Mouse (Mus musculus): Measurements from ENCODE around the gene Usp5. TPM values are rescaled to one million over a fixed set of nuclear protein-coding genes. Genes with fewer than 3 reads are reported as not detected.
"Not testable (repeated sequence)": the region's sequence is repeated elsewhere in the genome, so short reads cannot be mapped to it uniquely, and the experiment has no call there.

Gene Usp5
- polyA plus RNA-seq, 1 experiment from 2014 or later, result 199 TPM

DNA sequence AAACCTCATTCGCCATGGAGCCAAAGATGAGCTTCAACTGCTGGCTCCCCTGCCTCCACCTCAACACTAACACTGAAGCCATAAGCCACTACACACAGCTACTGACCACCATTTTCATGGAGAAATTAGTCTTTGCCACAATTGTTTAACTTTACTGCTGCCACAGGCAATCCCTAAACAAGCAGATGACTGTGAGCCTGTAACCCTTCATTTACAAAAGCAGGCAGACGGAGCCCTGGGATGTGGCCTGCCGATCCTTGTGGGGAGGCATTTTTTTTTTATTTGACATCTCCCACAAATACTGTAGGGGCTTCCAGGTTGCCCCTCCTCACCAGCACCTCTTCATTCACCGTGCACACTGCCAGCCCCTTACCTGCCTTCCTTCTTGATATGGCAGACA is 12.7 kb downstream of the Usp5 start:
- Histone ChIP-seq H3K36me3 (peaks cover 65% of the 10 kb centered on the region), H3K4me3 (replicated peaks) (no peak overlapping the region), H3K4me1 (peaks cover 29% of the 10 kb centered on the region), H3K9me3 (replicated peaks) (no peaks in the 10 kb centered on the region), H3K9ac (replicated peaks) (no peak overlapping the region), H3K27me3 (replicated peaks) (no peaks in the 10 kb centered on the region), H3K4me2 (no peak overlapping the region), H3K27ac (replicated peaks) (no peak overlapping the region)
- no peak for ATAC-seq (ENCODE audit: low FRiP score)
- 95% methylated on average over 4 of the region's 4 CpGs for WGBS

DNA sequence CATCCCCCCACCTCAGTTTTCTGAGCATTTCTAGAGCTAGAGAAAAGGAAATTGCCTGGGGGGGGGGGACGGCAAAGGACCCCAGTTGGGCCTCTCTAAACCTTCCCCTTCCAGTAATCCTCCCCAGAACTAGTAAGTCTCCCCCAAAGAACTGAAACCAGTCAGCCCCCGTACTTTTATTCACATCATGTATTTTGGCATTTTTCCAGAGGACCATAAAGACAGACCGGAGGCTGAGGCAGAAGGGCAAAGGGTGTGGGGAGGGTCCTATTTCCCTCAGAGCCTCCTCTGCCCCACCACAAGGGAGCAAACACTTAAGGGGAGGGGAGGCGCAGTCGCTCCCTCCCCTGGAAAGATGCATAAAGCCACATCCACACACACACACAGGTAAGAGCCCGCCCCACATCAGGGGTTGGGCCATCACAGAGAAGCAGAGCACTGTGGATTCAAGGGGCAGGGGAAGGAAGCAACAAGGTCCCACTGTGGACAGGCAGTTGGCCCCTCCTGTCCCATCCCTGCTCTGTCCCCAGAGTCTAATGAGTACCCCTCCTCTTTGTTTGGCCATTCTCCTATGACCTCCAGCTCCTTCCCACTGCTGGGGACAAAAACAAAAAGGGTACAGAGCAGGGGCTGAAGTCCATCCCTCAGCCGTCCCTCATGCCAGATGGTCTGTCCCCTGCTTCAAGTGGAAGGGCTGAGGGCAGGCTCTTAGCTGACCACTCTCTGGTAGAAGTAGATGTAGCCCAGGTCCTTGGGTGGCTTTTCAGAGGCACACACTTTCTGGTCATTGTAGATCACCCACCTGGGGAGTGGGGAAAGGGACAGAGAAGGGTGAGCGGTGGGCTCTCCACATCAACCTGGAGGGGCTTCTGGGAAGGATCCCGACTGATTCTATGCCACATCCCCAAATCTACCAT is 14.2 kb downstream of the Usp5 start:
- H3K9me3 ChIP-seq (replicated peaks), result no peaks in the 10 kb centered on the region
- H3K9ac ChIP-seq (replicated peaks), result no peak overlapping the region
- peak overlapping the region; percentile 89; the same call in 1 of the 2 replicates for H3K27ac ChIP-seq (replicated peaks)
- 65% methylated on average over 8 of the region's 9 CpGs for WGBS
- peaks cover 60% of the 10 kb centered on the region for H3K36me3 ChIP-seq
- no peak overlapping the region for H3K4me3 ChIP-seq (replicated peaks)
- ATAC-seq (ENCODE audit: low FRiP score), result no peak
- H3K4me1 ChIP-seq, result peaks cover 34% of the 10 kb centered on the region
- H3K27me3 ChIP-seq (replicated peaks), result no peaks in the 10 kb centered on the region
- peak overlapping the region; percentile 79 for H3K4me2 ChIP-seq

GRCm38 (mm10) chr6:124814448-124814847 is 14.8 kb downstream of the Usp5 start:
- H3K4me2 ChIP-seq, result peak overlapping the region; percentile 79
- peak overlapping the region; percentile 84; the same call in 1 of the 2 replicates for H3K9ac ChIP-seq (replicated peaks)
- H3K27me3 ChIP-seq (replicated peaks), result no peaks in the 10 kb centered on the region
- peak; percentile 49 for ATAC-seq (ENCODE audit: low FRiP score)
- WGBS, result 42% methylated on average over 8 of the region's 8 CpGs
- peak overlapping the region; percentile 61 for H3K4me3 ChIP-seq (replicated peaks)
- H3K9me3 ChIP-seq (replicated peaks), result no peaks in the 10 kb centered on the region
- peaks cover 41% of the 10 kb centered on the region for H3K4me1 ChIP-seq
- peaks cover 53% of the 10 kb centered on the region for H3K36me3 ChIP-seq
- peak overlapping the region; percentile 89 for H3K27ac ChIP-seq (replicated peaks)

GRCm38 (mm10) chr6:124813933-124814332 is 15.4 kb downstream of the Usp5 start, which contains the start of gene Tpi1:
TSS of gene Tpi1 (minus strand) at chr6:124814296.
- ATAC-seq (ENCODE audit: low FRiP score), result peak; percentile 90
- peak within 1 kb of the TSS; percentile 79 for H3K4me2 ChIP-seq
- peak within 1 kb of the TSS; percentile 84 for H3K9ac ChIP-seq (replicated peaks)
- peaks cover 48% of the 10 kb centered on the region for H3K36me3 ChIP-seq
- H3K4me1 ChIP-seq, result peaks cover 46% of the 10 kb centered on the region
- WGBS, result under 1% methylated on average over 22 of the region's 22 CpGs
- no peaks in the 10 kb centered on the region for H3K27me3 ChIP-seq (replicated peaks)
- H3K27ac ChIP-seq (replicated peaks), result peak within 1 kb of the TSS; percentile 89
- H3K9me3 ChIP-seq (replicated peaks), result no peaks in the 10 kb centered on the region
- peak within 1 kb of the TSS; percentile 61 for H3K4me3 ChIP-seq (replicated peaks)

- H3K4me3 ChIP-seq (replicated peaks), result peak overlapping the region; percentile 61
- H3K9ac ChIP-seq (replicated peaks), result peak overlapping the region; percentile 84
- H3K4me2 ChIP-seq, result peak overlapping the region; percentile 79
- H3K9me3 ChIP-seq (replicated peaks), result no peaks in the 10 kb centered on the region
- H3K27me3 ChIP-seq (replicated peaks), result no peaks in the 10 kb centered on the region
- peaks cover 50% of the 10 kb centered on the region for H3K4me1 ChIP-seq
- under 1% methylated on average over 18 of the region's 18 CpGs for WGBS
- H3K27ac ChIP-seq (replicated peaks), result peak overlapping the region; percentile 89
- peak; percentile 87 for ATAC-seq (ENCODE audit: low FRiP score)
- H3K36me3 ChIP-seq, result peaks cover 43% of the 10 kb centered on the region
These were observed 15.8 kb downstream of the Usp5 start for GRCm38 (mm10) chr6:124813496-124813895.

GRCm38 (mm10) chr6:124812848-124813247 is 16.4 kb downstream of the Usp5 start:
- Histone ChIP-seq H3K36me3 (peaks cover 37% of the 10 kb centered on the region), H3K27me3 (replicated peaks) (no peaks in the 10 kb centered on the region), H3K4me2 (peak overlapping the region; percentile 79), H3K27ac (replicated peaks) (peak overlapping the region; percentile 89), H3K4me1 (peaks cover 57% of the 10 kb centered on the region), H3K9ac (replicated peaks) (peak overlapping the region; percentile 84), H3K9me3 (replicated peaks) (no peaks in the 10 kb centered on the region), H3K4me3 (replicated peaks) (peak overlapping the region; percentile 61)
- no peak for ATAC-seq (ENCODE audit: low FRiP score)
- WGBS, result 21% methylated on average over 9 of the region's 9 CpGs

GRCm38 (mm10) chr6:124811701-124812560 is 17.4 kb downstream of the Usp5 start:
- 88% methylated on average over 24 of the region's 24 CpGs for WGBS
- peak overlapping the region; percentile 61 for H3K4me3 ChIP-seq (replicated peaks)
- no peak overlapping the region for H3K27ac ChIP-seq (replicated peaks)
- H3K27me3 ChIP-seq (replicated peaks), result no peaks in the 10 kb centered on the region
- peaks cover 28% of the 10 kb centered on the region for H3K36me3 ChIP-seq
- H3K4me2 ChIP-seq, result peak overlapping the region; percentile 79
- H3K9me3 ChIP-seq (replicated peaks), result no peaks in the 10 kb centered on the region
- ATAC-seq (ENCODE audit: low FRiP score), result no peak
- peaks cover 57% of the 10 kb centered on the region for H3K4me1 ChIP-seq
- no peak overlapping the region; the same call in 1 of the 2 replicates for H3K9ac ChIP-seq (replicated peaks)

DNA sequence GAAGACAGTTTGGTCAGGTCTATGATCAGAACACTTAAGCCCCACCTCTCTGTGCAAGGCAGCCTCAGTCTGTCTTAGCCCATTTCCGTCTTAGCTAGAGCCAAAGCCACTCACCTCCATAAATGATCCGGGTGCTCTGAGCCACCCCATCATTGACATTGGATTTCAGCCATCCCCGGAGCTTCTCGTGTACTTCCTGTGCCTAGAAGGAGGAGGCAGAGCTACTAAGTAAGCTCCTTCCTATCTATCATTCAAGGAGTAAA is 17.9 kb downstream of the Usp5 start:
- Histone ChIP-seq H3K36me3 (peaks cover 22% of the 10 kb centered on the region), H3K9me3 (replicated peaks) (no peaks in the 10 kb centered on the region), H3K4me3 (replicated peaks) (no peak overlapping the region), H3K27ac (replicated peaks) (no peak overlapping the region), H3K4me2 (no peak overlapping the region), H3K27me3 (replicated peaks) (no peaks in the 10 kb centered on the region), H3K4me1 (peaks cover 61% of the 10 kb centered on the region), H3K9ac (replicated peaks) (no peak overlapping the region)
- 87% methylated on average over 4 of the region's 4 CpGs for WGBS
- no peak for ATAC-seq (ENCODE audit: low FRiP score)

DNA sequence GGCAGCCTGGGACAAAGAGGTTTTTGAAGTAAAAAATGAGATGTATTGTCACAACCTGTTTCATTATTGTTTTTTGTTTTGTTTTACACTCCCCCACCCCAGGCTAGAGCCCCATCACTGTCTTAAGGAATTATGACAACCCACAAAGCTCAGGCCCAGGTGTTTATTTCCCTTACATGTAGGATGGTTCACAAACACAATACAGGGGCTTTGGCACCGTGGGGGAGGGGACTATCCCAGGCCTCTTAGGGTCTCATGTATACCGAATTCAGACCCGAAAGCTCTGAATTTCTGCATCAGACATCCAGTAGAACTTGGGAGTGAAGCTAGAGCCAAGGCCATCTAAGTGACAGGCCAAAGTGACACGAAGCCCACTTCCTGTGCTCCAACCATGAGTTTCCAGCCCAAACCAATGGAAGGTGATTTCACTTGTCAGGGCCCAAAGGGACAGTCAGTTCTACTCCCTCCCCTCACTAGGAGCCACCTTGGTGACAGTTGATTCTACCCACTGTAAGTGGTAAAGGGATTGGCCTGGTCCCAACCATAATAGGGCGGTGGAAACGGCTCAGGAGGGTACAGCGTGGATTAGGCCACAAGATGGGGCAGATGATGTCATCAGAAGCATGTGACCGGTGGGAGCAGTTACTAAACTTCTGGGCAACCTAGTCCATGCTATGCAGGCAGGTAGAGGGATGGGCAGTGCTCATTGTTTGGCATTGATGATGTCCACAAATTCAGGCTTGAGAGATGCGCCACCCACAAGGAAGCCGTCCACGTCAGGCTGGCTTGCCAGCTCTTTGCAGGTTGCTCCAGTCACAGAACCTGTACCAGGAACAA is 18.5 kb downstream of the Usp5 start:
- not testable (repeated sequence) for H3K9ac ChIP-seq (replicated peaks); H3K4me3 ChIP-seq (replicated peaks); H3K27me3 ChIP-seq (replicated peaks); H3K9me3 ChIP-seq (replicated peaks); H3K27ac ChIP-seq (replicated peaks); H3K4me2 ChIP-seq; ATAC-seq (ENCODE audit: low FRiP score)
- H3K4me1 ChIP-seq, result peaks cover 66% of the 10 kb centered on the region
- peaks cover 18% of the 10 kb centered on the region; the same call in 1 of the 2 replicates for H3K36me3 ChIP-seq
- WGBS, result 86% methylated on average over 11 of the region's 11 CpGs

- Histone ChIP-seq H3K27ac (replicated peaks) (peak overlapping the region; percentile 81), H3K4me1 (peaks cover 66% of the 10 kb centered on the region), H3K9me3 (replicated peaks) (no peaks in the 10 kb centered on the region), H3K4me2 (peak overlapping the region; percentile 94), H3K9ac (replicated peaks) (peak overlapping the region; percentile 64), H3K27me3 (replicated peaks) (no peaks in the 10 kb centered on the region), H3K36me3 (peaks cover 13% of the 10 kb centered on the region; the same call in 1 of the 2 replicates), H3K4me3 (replicated peaks) (peak overlapping the region; percentile 50)
- ATAC-seq (ENCODE audit: low FRiP score), result no peak
- 48% methylated on average over 14 of the region's 14 CpGs for WGBS
These were observed 19.3 kb downstream of the Usp5 start for GRCm38 (mm10) chr6:124809775-124810538.

Measured in neural tube, embryonic 15.5 days (tissue).